Mouse (Mus musculus) stomach, postnatal 0 days (tissue): ENCODE measurements around the gene Oxgr1.

ENCODE experiments used
- CTCF ChIP-seq: IDR thresholded peaks from 2 replicates; pipeline ENCODE4 v1.5.1; 2016; ENCODE audit warnings: antibody characterized with exemption, low read depth, mild to moderate bottlenecking, moderate library complexity
- EP300 ChIP-seq: optimal IDR thresholded peaks from 2 replicates; pipeline ENCODE3; 2016; ENCODE audit warnings: antibody characterized with exemption

- no peak for TF ChIP-seq CTCF
- TF ChIP-seq EP300, result no peak
Observed at GRCm38 (mm10) chr14:120009969-120010872, 32.0 kb downstream of the Oxgr1 start.
